In the genomic region with DNA sequence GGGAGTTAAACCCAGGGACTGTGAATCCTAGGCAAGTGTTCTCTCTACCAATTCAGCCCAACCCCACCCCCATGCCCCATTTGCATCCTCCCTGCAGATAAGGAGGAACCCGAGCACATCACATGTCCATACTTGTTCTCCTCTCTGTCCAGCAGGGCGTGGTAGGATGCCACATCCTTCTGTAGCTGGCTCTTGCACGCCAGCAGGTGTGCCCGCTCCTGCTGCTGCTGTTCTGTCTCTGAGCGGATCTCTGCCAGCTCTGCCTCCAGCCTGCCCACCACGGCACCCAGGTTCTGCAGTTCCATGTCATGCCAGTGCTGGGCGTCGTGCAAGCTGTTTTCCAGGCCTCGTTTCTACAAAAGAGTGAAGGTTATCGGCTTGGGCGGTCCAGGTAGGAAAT, we compare ENCODE assay signal across 14 mouse cellular contexts. TPM values are rescaled to one million over a fixed set of nuclear protein-coding genes. Genes with fewer than 3 reads are reported as not detected.
DNase-seq lines count a peak whose midpoint lies in the region; ATAC-seq and TF ChIP-seq lines count a peak whose summit lies in the region.
"Had no signal": no experiment of that assay in that cellular context is flagged by ENCODE, and none has a peak within 500 bp of the region (broad histone marks: within the 10 kb centered on the region; RNA-seq: fewer than 3 reads in every experiment).

No protein-coding gene starts in this region.

- H3K4me2 ChIP-seq in liver, embryonic 16.5 days (ENCODE audit: low read depth, low read length), result no peak overlapping the region
- no peak overlapping the region for H3K4me2 ChIP-seq in liver, embryonic 12.5 days
- H3K4me2 ChIP-seq in hindbrain, embryonic 12.5 days (replicated peaks), result no peak overlapping the region
- H3K4me2 ChIP-seq in midbrain, embryonic 11.5 days, result no peak overlapping the region

- no peaks in the 10 kb centered on the region for H3K4me1 ChIP-seq in liver, embryonic 16.5 days (ENCODE audit: control insufficient read depth, low read depth, low read length)
- H3K4me1 ChIP-seq in liver, embryonic 12.5 days, result 0 out of 2 replicates have a peak, but pooled peaks cover 9% of the 10 kb centered on the region
- H3K4me1 ChIP-seq in ES-Bruce4 (ENCODE audit: control insufficient read depth, insufficient read depth, low read length), result peaks cover 3% of the 10 kb centered on the region
- H3K4me1 ChIP-seq in hindbrain, embryonic 12.5 days, result peaks cover 8% of the 10 kb centered on the region
- H3K4me1 ChIP-seq in midbrain, embryonic 11.5 days (ENCODE audit: control insufficient read depth, insufficient read depth, low read length), result no peaks in the 10 kb centered on the region; the same call in 1 of the 2 replicates

- H3K9me3 ChIP-seq in liver, embryonic 16.5 days (replicated peaks; ENCODE audit: control insufficient read depth, low read length), result no peaks in the 10 kb centered on the region
- H3K9me3 ChIP-seq in liver, embryonic 12.5 days (replicated peaks), result no peaks in the 10 kb centered on the region
- H3K9me3 ChIP-seq in ES-Bruce4 (replicated peaks; ENCODE audit: control insufficient read depth, insufficient read depth, low read length, poor library complexity, severe bottlenecking), result no peaks in the 10 kb centered on the region
- H3K9me3 ChIP-seq in hindbrain, embryonic 12.5 days (replicated peaks), result no peaks in the 10 kb centered on the region
- no peaks in the 10 kb centered on the region for H3K9me3 ChIP-seq in midbrain, embryonic 11.5 days (ENCODE audit: control insufficient read depth, low read length)
- H3K9me3 ChIP-seq: forebrain, embryonic 10.5 days; limb, embryonic 10.5 days had no signal

- DNase-seq in thymus, postnatal 14 days, result peak; percentile 79
- no peak for DNase-seq in cerebellum, postnatal 25 days
- DNase-seq in midbrain, embryonic 11.5 days (ENCODE audit: low spot score, missing footprints), result no peak
- DNase-seq: right cerebral cortex, postnatal 25 days had no signal

- H3K36me3 ChIP-seq in liver, embryonic 16.5 days (ENCODE audit: control insufficient read depth, insufficient read depth), result no peaks in the 10 kb centered on the region
- no peaks in the 10 kb centered on the region for H3K36me3 ChIP-seq in liver, embryonic 12.5 days
- no peaks in the 10 kb centered on the region for H3K36me3 ChIP-seq in ES-Bruce4 (ENCODE audit: control insufficient read depth, insufficient read depth, low read length, poor library complexity, severe bottlenecking)
- H3K36me3 ChIP-seq in hindbrain, embryonic 12.5 days, result no peaks in the 10 kb centered on the region
- no peaks in the 10 kb centered on the region for H3K36me3 ChIP-seq in midbrain, embryonic 11.5 days (ENCODE audit: control insufficient read depth, insufficient read depth, low read length)
- H3K36me3 ChIP-seq: forebrain, embryonic 10.5 days; limb, embryonic 10.5 days had no signal

- WGBS in liver, embryonic 16.5 days (ENCODE audit: insufficient replicate concordance), result 52% methylated on average over 11 of the region's 11 CpGs
- 61% methylated on average over 11 of the region's 11 CpGs for WGBS in liver, embryonic 12.5 days (ENCODE audit: insufficient replicate concordance)
- 83% methylated on average over 11 of the region's 11 CpGs for WGBS in hindbrain, embryonic 12.5 days
- 82% methylated on average over 11 of the region's 11 CpGs for WGBS in midbrain, embryonic 11.5 days

- TF ChIP-seq CTCF in ES-Bruce4 (IDR thresholded peaks at IDR 0.05; ENCODE audit: low read depth, low read length), result no peak

- peak; percentile 47; the same call in 1 of the 2 replicates for TF ChIP-seq EP300 in ES-Bruce4 (IDR thresholded peaks at IDR 0.05; ENCODE audit: insufficient read depth, low read depth, low read length)

- TF ChIP-seq POLR2A in ES-Bruce4 (IDR thresholded peaks at IDR 0.05; ENCODE audit: insufficient read depth, low read length), result no peak

- no peaks in the 10 kb centered on the region for H3K27me3 ChIP-seq in liver, embryonic 16.5 days (ENCODE audit: control insufficient read depth, insufficient read depth, low read depth, low read length)
- H3K27me3 ChIP-seq in liver, embryonic 12.5 days (replicated peaks), result no peaks in the 10 kb centered on the region
- no peaks in the 10 kb centered on the region for H3K27me3 ChIP-seq in ES-Bruce4 (ENCODE audit: control insufficient read depth, insufficient read depth, low read length, poor library complexity, severe bottlenecking)
- H3K27me3 ChIP-seq in hindbrain, embryonic 12.5 days, result no peaks in the 10 kb centered on the region
- no peaks in the 10 kb centered on the region for H3K27me3 ChIP-seq in midbrain, embryonic 11.5 days (ENCODE audit: control insufficient read depth, insufficient read depth, low read length)
- H3K27me3 ChIP-seq: Patski had no signal

- no peak overlapping the region for H3K9ac ChIP-seq in liver, embryonic 16.5 days (ENCODE audit: low read depth, low read length)
- H3K9ac ChIP-seq in liver, embryonic 12.5 days, result no peak overlapping the region
- no peak overlapping the region for H3K9ac ChIP-seq in ES-Bruce4 (ENCODE audit: low read depth, poor library complexity, severe bottlenecking)
- H3K9ac ChIP-seq in hindbrain, embryonic 12.5 days, result no peak overlapping the region
- no peak overlapping the region for H3K9ac ChIP-seq in midbrain, embryonic 11.5 days (ENCODE audit: low read length)

- no peak overlapping the region for H3K27ac ChIP-seq in liver, embryonic 16.5 days (ENCODE audit: low read length)
- H3K27ac ChIP-seq in liver, embryonic 12.5 days, result no peak overlapping the region
- no peak overlapping the region for H3K27ac ChIP-seq in ES-Bruce4 (ENCODE audit: insufficient read depth, low read length)
- H3K27ac ChIP-seq in hindbrain, embryonic 12.5 days, result no peak overlapping the region
- H3K27ac ChIP-seq in midbrain, embryonic 11.5 days (ENCODE audit: low read depth, low read length), result no peak overlapping the region
- H3K27ac ChIP-seq: forebrain, embryonic 10.5 days; limb, embryonic 10.5 days had no signal

- no peak overlapping the region for H3K4me3 ChIP-seq in liver, embryonic 16.5 days (ENCODE audit: low read depth, low read length)
- no peak overlapping the region for H3K4me3 ChIP-seq in liver, embryonic 12.5 days
- H3K4me3 ChIP-seq in ES-Bruce4 (ENCODE audit: low read depth, low read length), result peak overlapping the region; percentile 47
- no peak overlapping the region for H3K4me3 ChIP-seq in hindbrain, embryonic 12.5 days
- H3K4me3 ChIP-seq in midbrain, embryonic 11.5 days (ENCODE audit: low read depth, low read length), result no peak overlapping the region
- H3K4me3 ChIP-seq: forebrain, embryonic 10.5 days; limb, embryonic 10.5 days had no signal

- ATAC-seq in liver, embryonic 16.5 days (ENCODE audit: low read depth), result 0 out of 2 replicates have a peak, but pooled peaks have one; percentile 37
- no peak for ATAC-seq in liver, embryonic 12.5 days
- ATAC-seq in megakaryocyte progenitor cell, adult 5-6 weeks (replicated peaks; ENCODE audit: poor library complexity), result peak; percentile 45
- no peak for ATAC-seq in hindbrain, embryonic 12.5 days (ENCODE audit: low FRiP score)
- ATAC-seq in midbrain, embryonic 11.5 days (ENCODE audit: low FRiP score), result no peak
- ATAC-seq: inflammation-experienced regulatory T-cells, adult 6 months; Patski had no signal

RNA-seq across cellular contexts. Expression of gene Bfsp2, which starts 53.8 kb away (rescaled TPM):
- 3.9 and 5.4 TPM in 2 replicates for polyA plus RNA-seq in liver, embryonic 16.5 days (2015; fragmentation: Nextera tagmentation; extraction: Ambion mirVana)
- 0.41 and 0.62 TPM in 2 replicates for polyA plus RNA-seq in liver, embryonic 12.5 days (2016; fragmentation: Nextera tagmentation; extraction: Ambion mirVana)
- not detected in 2 replicates for polyA plus RNA-seq in ES-Bruce4 (2011; ENCODE audit: insufficient read depth, insufficient read length, low read depth, missing spikeins)
- total RNA-seq in megakaryocyte progenitor cell, adult 5-6 weeks (2015), result 0.69 TPM in 1 of 2 replicates, not detected in the other
- total RNA-seq in megakaryocyte progenitor cell, adult 5-6 weeks (2017), result 0.62 and 2.1 TPM in 2 replicates
- polyA plus RNA-seq in hindbrain, embryonic 12.5 days (2016; fragmentation: Nextera tagmentation; extraction: Ambion mirVana), result 2.1 and 2.2 TPM in 2 replicates
- 1.7 and 2.6 TPM in 2 replicates for polyA plus RNA-seq in midbrain, embryonic 11.5 days (2014; fragmentation: Nextera tagmentation; extraction: Ambion mirVana)
- polyA plus RNA-seq: gonadal fat pad, adult 2 months; Patski had no signal

Comparison
In these comparisons a context has a peak if more than half of its experiments do, and no peak if none do; other contexts are left out.
1. ATAC-seq: peak in liver, embryonic 16.5 days (single experiment) and megakaryocyte progenitor cell, adult 5-6 weeks (single experiment); none in liver, embryonic 12.5 days (single experiment), hindbrain, embryonic 12.5 days (single experiment) and midbrain, embryonic 11.5 days (single experiment).